Mouse (Mus musculus) intestine, embryonic 14.5 days (tissue): Measurements from ENCODE around the gene Nkd2. TPM values are rescaled to one million over a fixed set of nuclear protein-coding genes. Genes with fewer than 3 reads are reported as not detected.

Experiments
- ATAC-seq: fragments of 200-750 bp; cut with Nextera tagmentation; replicated peaks from 2 replicates; pipeline ENCODE4 v1.8.0; 2017; ENCODE audit warnings: low read depth, moderate number of reproducible peaks, moderate TSS enrichment, moderate library complexity; ENCODE audit not compliant: low FRiP score, low TSS enrichment
- DNase-seq: peaks from one replicate; pipeline ENCODE4 v3.0.0-alpha.2; 2018; ENCODE audit warnings: low spot score
- H3K27ac ChIP-seq: fragments of 300-500 bp; sonication (generic); 2 replicates; pipeline ENCODE4 v1.5.1; 2014; ENCODE audit warnings: low read depth, mild to moderate bottlenecking, control low read depth
- H3K27me3 ChIP-seq: fragments of 300-500 bp; sonication (generic); replicated peaks from 2 replicates; pipeline ENCODE4 v1.6.1; 2014; ENCODE audit warnings: low read length, control low read depth; ENCODE audit not compliant: control insufficient read depth, insufficient read depth
- H3K36me3 ChIP-seq: fragments of 300-500 bp; sonication (generic); 2 replicates; pipeline ENCODE4 v1.6.1; 2014; ENCODE audit warnings: low read length, control low read depth; ENCODE audit not compliant: control insufficient read depth, insufficient read depth
- H3K4me1 ChIP-seq: fragments of 300-500 bp; sonication (generic); replicated peaks from 2 replicates; pipeline ENCODE4 v1.6.1; 2014; ENCODE audit warnings: low read length, control low read depth, mixed read lengths; ENCODE audit not compliant: control insufficient read depth, insufficient read depth
- H3K4me2 ChIP-seq: fragments of 300-500 bp; sonication (generic); 2 replicates; pipeline ENCODE4 v1.6.1; 2014; ENCODE audit warnings: low read length
- H3K4me3 ChIP-seq: fragments of 300-500 bp; sonication (generic); 2 replicates; pipeline ENCODE4 v1.5.1; 2014; ENCODE audit warnings: low read depth, low read length, control low read depth, mixed read lengths
- H3K9ac ChIP-seq: fragments of 300-500 bp; sonication (generic); 2 replicates; pipeline ENCODE4 v1.6.1; 2014; ENCODE audit warnings: mild to moderate bottlenecking, low read length
- H3K9me3 ChIP-seq: fragments of 300-500 bp; sonication (generic); 2 replicates; pipeline ENCODE4 v1.6.1; 2016; ENCODE audit warnings: low read length, control low read depth; ENCODE audit not compliant: control insufficient read depth
- WGBS: fragments of 180-500 bp; shearing (Covaris S2); extraction: QIAGEN DNeasy Blood & Tissue Kit; methylation state at CpG from one replicate; pipeline ENCODE4 v1.1.7; 2014; 5-methylcytosine and 5-hydroxymethylcytosine counted together
- polyA plus RNA-seq: library from polyadenylated mRNA; unstranded; fragments of >200 nt; fragmentation: Nextera tagmentation; extraction: Ambion mirVana; gene quantifications from 2 replicates; pipeline ENCODE4 v1.2.1, GENCODE M21; 2014

The Nkd2 gene
- polyA plus RNA-seq, 1 experiment from 2014 or later: 4.2 TPM

DNA sequence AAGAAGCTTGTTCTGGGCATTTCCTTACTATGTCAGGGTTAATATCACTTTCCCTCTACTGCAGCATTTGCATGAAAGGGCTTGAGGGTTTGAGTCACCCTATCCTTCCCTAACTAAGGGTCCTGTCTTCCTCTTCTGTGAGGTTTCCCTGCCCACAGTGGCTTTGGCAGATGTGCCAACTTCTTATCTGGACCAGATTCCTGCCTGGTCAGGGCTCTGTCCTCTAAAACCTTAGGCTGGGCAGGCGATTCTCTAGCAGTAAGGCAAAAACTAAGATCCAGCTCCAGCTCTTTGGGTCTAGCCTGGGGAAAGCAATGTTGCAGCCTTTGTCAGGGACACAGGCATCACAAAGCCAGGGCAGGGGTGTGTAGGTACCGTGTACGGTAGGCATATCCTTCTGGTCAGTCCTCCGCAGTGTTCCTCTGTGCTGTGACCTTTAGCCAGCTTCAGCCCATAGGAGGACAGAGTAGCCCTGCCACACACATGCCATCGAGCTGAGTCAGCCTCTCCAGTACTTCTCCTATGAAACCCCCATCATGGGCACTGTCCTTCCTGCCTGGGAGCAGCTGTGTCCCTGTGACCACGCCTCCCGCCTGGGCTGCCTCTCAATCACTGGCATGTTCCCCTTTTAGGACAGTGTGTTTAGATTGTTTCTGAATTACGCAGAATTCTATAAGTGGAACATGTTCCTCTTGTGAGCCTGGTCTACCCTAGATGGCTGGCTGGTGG lies 43.8 kb downstream of the Nkd2 start:
- 78% methylated on average over 8 of the region's 8 CpGs for WGBS
- DNase-seq: peak; percentile 55
- no peaks in the 10 kb centered on the region for H3K4me1 ChIP-seq
- no peaks in the 10 kb centered on the region for H3K27me3 ChIP-seq
- H3K27ac ChIP-seq: no peak overlapping the region
- H3K36me3 ChIP-seq: peaks cover 76% of the 10 kb centered on the region
- H3K4me3 ChIP-seq: no peak overlapping the region
- no peaks in the 10 kb centered on the region for H3K9me3 ChIP-seq
- peak; percentile 36; the same call in 1 of the 2 replicates for ATAC-seq
- no peak overlapping the region for H3K4me2 ChIP-seq
- H3K9ac ChIP-seq: no peak overlapping the region

DNA sequence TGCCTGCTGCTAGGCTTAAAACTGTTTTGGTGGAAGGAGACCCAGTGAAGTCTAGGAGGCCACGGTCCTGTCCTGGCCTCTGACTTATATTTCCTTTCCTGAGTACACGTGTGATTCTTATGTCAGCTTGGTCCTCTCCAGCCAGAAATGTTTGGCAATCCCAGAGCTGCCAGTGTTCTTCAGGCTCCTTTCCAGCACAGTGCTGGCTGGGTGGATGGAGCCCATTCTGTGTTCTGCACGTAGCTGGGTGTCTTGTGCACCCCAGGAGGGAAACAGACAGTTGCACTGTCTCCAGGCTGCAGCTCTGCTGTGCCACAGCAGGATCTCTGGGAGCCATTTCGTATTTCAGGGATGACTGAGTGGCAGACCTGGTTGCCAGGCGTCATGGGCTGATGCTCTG lies 48.3 kb downstream of the Nkd2 start:
- Histone ChIP-seq H3K9me3 (no peaks in the 10 kb centered on the region), H3K27ac (no peak overlapping the region), H3K27me3 (no peaks in the 10 kb centered on the region), H3K36me3 (peaks cover 85% of the 10 kb centered on the region), H3K4me3 (no peak overlapping the region), H3K4me2 (no peak overlapping the region), H3K9ac (no peak overlapping the region), H3K4me1 (no peaks in the 10 kb centered on the region)
- DNase-seq (no peak), ATAC-seq (no peak)
- 90% methylated on average over 5 of the region's 5 CpGs for WGBS

DNA sequence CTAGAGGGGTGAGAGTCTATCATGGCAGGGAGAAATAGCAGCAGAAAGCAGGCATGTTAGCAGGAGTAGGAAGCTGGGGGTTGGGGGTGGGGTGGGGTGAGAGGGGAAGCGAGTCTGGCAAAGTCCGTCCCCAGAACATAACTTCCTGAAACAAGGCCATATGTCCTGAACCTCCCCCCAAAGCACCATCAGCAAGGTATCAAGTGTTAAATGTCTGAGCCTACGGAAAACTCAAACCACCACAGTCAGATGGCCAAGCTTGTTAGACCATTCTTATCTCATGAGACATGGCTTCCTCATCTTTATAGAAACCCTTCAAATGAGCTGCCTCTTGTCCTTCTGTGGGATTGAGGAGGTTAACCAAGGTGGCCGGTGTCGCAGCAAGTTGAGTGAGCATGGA lies 54.3 kb downstream of the Nkd2 start:
- no peak overlapping the region for H3K4me3 ChIP-seq
- H3K9ac ChIP-seq: no peak overlapping the region
- peaks cover 82% of the 10 kb centered on the region for H3K36me3 ChIP-seq
- WGBS: 89% methylated on average over 5 of the region's 5 CpGs
- H3K27ac ChIP-seq: no peak overlapping the region
- no peaks in the 10 kb centered on the region for H3K27me3 ChIP-seq
- DNase-seq: no peak
- H3K4me1 ChIP-seq: no peaks in the 10 kb centered on the region
- no peak overlapping the region for H3K4me2 ChIP-seq
- H3K9me3 ChIP-seq: no peaks in the 10 kb centered on the region
- no peak for ATAC-seq

DNA sequence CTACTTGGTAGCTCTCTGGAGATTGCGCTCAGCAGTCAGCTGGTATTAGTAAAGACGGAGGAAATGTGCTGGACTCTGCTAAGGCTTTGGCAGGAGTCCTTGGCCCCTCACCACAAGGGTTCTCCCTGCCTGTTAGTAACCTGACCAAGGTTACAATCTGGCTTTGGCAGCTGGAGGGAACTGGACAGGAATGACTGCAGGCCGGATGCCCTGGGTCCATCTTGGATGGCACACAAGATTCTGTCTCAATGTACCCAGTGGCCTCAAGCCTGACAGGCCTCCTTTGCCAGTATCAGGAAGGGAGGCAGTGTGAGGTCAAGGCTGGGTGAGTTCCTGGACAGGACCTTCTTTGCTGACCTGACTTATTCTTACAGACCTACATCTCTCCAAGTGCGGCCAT lies 55.3 kb downstream of the Nkd2 start:
- Histone ChIP-seq H3K27ac (no peak overlapping the region), H3K4me3 (no peak overlapping the region), H3K27me3 (no peaks in the 10 kb centered on the region), H3K9me3 (no peaks in the 10 kb centered on the region), H3K4me1 (no peaks in the 10 kb centered on the region), H3K36me3 (peaks cover 78% of the 10 kb centered on the region), H3K9ac (no peak overlapping the region), H3K4me2 (no peak overlapping the region)
- ATAC-seq (no peak), DNase-seq (no peak)
- WGBS: 94% methylated on average over 4 of the region's 4 CpGs

DNA sequence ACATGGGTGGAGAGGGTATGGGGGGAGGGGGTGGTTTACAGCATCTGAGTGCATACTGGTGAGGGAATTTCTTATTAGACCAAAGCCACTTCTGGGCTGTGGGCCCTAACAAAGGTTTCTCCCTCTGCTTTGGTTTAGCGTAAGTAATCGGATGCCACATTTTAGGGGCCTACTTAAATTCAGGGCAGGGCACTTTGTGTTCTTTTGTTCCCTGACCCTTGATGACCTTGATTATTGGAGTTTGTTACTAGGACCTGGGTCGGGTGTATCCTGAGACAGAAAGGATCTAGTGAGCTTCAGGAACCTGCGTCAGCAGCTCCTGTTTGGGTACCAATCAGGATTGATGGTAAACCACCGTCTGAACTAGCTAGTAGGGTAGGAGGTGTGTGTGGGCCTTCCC lies 64.9 kb downstream of the Nkd2 start:
- Histone ChIP-seq H3K36me3 (peaks cover 36% of the 10 kb centered on the region), H3K4me2 (no peak overlapping the region)
- ATAC-seq: no peak

DNA sequence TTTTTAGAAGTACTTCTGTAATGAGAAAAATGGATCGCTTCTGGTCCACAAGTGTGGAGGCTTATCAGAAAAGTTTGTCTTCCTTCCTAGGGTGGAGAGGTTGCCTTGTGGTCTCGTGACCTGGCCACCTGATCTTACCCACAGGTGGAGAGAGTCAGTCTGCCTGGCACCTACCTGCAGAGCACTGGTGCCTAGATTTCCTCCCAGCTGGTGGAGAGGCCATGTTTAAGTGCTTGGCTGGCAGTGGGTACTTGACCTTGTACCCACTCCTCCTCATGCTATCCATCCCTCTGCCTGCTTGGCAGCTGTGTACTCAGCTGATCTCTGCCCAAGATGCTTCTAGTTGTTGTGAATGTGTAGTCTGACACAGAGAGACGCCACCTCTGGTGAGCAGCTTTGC lies 69.9 kb downstream of the Nkd2 start:
- H3K9me3 ChIP-seq: no peaks in the 10 kb centered on the region
- H3K4me1 ChIP-seq: peaks cover 14% of the 10 kb centered on the region; the same call in 1 of the 2 replicates
- no peak overlapping the region for H3K27ac ChIP-seq
- H3K9ac ChIP-seq: no peak overlapping the region
- H3K4me3 ChIP-seq: no peak overlapping the region
- DNase-seq (no peak), ATAC-seq (no peak)
- H3K4me2 ChIP-seq: no peak overlapping the region
- 91% methylated on average over 3 of the region's 3 CpGs for WGBS
- 0 out of 2 replicates have a peak, but pooled peaks cover 4% of the 10 kb centered on the region for H3K36me3 ChIP-seq
- no peaks in the 10 kb centered on the region for H3K27me3 ChIP-seq

More for the DNA sequence above, 64.9 kb downstream of the Nkd2 start:
- H3K4me3 ChIP-seq: no peak overlapping the region
- H3K9ac ChIP-seq: no peak overlapping the region
- WGBS: 59% methylated on average over 5 of the region's 5 CpGs
- no peak for DNase-seq
- H3K9me3 ChIP-seq: no peaks in the 10 kb centered on the region
- no peaks in the 10 kb centered on the region for H3K27me3 ChIP-seq
- no peaks in the 10 kb centered on the region for H3K4me1 ChIP-seq
- no peak overlapping the region for H3K27ac ChIP-seq

DNA sequence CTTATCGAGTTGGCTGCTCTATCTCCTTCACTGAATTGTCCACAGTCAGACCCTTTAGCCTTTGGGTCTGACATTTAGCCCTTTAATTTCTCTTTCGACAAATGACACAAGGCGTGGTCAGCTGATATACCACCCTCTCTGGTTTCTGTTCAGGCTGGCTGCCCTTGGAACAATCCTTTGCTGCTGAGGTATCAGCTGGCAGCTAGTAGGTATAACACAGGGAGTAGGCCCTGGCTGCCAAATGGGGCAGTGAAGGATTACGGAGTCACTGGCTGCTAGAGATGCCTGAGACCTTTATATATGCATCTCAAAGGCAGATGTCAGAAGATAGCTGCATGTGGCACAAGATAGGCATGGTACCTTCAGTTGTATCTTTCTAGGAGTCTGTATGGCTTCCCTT lies 71.6 kb downstream of the Nkd2 start:
- ATAC-seq (no peak), DNase-seq (no peak)
- no peaks in the 10 kb centered on the region for H3K9me3 ChIP-seq
- H3K27ac ChIP-seq: 0 out of 2 replicates have a peak overlapping the region, but pooled peaks have one; percentile 27
- no peaks in the 10 kb centered on the region for H3K27me3 ChIP-seq
- 0 out of 2 replicates have a peak, but pooled peaks cover 4% of the 10 kb centered on the region for H3K36me3 ChIP-seq
- H3K4me3 ChIP-seq: no peak overlapping the region
- H3K9ac ChIP-seq: no peak overlapping the region
- no peak overlapping the region for H3K4me2 ChIP-seq
- peaks cover 18% of the 10 kb centered on the region; the same call in 1 of the 2 replicates for H3K4me1 ChIP-seq
- WGBS: 75% methylated on average over 4 of the region's 4 CpGs

DNA sequence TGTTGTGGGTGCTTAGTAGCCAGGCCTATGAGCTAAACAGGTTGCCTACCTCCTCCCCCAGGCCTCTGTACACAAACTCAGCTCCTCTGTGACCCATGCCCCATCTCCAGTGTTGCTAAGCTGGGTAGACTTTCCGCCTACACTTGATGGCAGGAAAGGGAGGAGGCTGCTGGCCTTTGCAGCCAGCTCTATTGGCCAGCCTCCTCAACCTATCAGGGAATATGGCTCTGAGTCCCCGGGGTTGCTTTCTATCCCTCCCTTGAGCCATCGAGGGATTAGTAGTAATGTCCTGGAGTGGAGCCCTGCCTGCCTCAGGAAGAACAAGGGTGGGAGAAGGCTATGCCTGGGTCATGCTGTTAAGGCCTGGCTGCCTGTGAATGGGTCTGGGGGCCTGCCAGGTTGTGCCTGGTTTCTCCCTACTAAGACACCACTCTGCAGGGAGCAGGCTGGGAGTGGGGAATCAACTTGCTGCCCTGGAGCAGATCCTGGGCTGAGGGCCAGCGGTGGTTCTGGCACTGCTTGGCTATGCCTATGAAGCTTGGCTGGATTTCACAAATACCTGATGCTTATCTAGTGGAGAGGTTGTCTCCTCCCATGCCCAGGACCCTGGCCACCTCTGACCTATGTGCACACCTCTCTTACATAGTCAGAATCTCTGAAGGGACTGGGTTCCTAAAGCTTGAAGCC lies 73.8 kb downstream of the Nkd2 start:
- DNase-seq (no peak), ATAC-seq (no peak)
- H3K27ac ChIP-seq: no peak overlapping the region
- H3K4me1 ChIP-seq: peaks cover 24% of the 10 kb centered on the region
- no peaks in the 10 kb centered on the region for H3K27me3 ChIP-seq
- H3K9me3 ChIP-seq: no peaks in the 10 kb centered on the region
- no peak overlapping the region for H3K4me2 ChIP-seq
- no peak overlapping the region for H3K9ac ChIP-seq
- peaks cover 8% of the 10 kb centered on the region; the same call in 1 of the 2 replicates for H3K36me3 ChIP-seq
- 60% methylated on average over 4 of the region's 4 CpGs for WGBS
- no peak overlapping the region for H3K4me3 ChIP-seq
